Mouse (Mus musculus) CD8-positive naive resting alpha-beta T cell, adult 57 days (primary cell): ENCODE data around the gene Arl16. TPM values are rescaled to one million over a fixed set of nuclear protein-coding genes. Genes with fewer than 3 reads are reported as not detected.

Experiments
- total RNA-seq: library from RNA; stranded (reverse); gene quantifications from one replicate; pipeline ENCODE4 v1.2.4, GENCODE M21; 2023

The Arl16 gene
- total RNA-seq, result 10.8 TPM

DNA sequence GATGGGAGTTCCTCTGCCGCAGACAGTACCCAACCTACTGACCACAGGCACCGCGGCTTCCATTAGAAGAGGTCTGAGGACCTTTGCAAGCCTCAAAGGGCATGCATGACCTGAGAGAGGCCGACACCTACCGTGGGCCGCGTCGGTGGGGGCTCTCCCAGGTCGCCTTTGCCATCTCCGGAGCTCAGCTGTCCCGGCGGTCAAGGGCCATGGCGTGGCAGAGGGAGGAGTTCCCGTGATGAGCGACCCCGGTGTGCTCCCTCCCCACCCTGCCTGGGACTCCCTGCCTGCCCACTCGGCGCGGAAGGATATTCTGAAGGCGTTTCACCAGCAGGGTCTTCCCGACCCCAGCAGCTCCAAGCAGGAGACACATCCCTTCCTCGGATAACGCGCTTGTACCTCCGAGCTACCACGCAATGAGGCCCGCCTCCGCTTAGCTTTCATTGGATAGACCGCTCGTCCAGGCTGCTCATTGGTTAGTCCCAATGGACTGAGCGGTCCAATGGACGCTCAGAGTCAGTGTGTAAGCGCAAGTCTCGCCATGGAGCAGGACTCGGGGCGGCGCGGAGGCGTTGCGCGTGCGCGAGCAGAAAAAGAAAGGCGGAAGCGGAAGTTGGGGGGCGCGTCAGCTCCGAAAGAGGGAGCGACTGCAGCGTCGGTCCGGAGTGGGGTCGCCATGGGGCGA is at the start of gene Arl16:
Arl16 (minus strand) TSS at position 557 of the 685 bp plus-strand sequence.

GRCm38 (mm10) chr11:120491317-120492023 is 24.1 kb upstream of the Arl16 start, which contains the start of gene Slc25a10:
TSS of gene Slc25a10 (plus strand) at chr11:120491840.

DNA sequence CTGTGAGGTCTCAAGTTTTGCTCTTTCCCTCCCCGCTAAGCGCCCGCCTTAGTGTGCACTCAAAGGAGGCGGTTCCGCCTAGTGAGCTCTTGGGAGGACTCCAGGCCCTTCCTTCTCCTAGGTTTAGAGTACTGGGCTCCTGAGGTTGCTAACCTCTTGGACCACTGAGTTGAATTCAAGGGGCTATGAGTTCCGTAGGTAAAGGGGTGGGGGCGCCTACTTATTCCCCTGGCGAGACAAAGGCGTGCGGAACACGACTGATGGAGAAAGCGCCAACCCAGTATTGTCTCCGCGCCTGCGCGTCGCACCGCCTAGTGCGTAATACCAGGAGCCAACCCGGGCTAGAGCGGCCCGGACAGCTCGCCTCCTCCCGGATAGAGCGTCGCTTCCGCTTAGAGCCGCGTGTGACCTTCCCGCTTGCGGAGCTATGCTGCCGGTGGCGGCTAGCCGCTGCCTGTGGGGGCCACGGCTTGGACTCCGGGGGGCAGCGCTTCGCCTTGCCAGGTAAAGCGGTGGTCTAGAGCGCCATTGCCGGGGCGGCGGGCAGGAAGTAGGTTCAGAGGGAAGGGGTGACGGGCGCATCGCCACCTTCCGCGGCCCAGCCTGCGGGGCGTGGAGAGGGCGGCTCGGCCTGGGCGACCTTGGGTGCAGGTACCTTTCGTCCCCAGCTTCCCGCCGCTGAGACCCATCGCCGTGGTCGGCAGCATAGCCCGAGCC is 17.0 kb upstream of the Arl16 start, which contains the start of gene Mrpl12:
Mrpl12 (plus strand) TSS at position 349 of the 717 bp plus-strand sequence.

GRCm38 (mm10) chr11:120457772-120458751 is 9.3 kb downstream of the Arl16 start, which contains the start of the genes Oxld1 and Ccdc137:
TSS of gene Oxld1 (minus strand) at chr11:120458068.
TSS of gene Ccdc137 (plus strand) at chr11:120458115.

DNA sequence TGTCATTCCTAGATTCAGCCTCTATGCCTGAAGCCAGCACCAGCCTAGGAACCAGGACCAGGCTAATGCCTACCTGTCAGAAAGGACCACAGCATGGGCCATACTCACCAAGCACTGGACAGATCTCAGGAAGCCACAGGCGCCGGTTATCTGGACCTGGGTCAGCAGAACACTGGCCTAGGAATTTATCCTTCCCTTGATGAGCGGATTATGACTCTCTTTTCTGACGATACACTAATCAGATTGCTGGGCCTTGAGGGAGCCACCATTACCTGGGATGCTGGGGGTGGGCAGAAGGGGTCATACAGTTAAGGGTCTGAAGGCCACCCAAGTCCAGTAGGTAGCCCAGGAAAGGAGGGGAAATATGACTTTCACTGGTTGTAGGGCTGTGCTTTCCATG is 14.1 kb downstream of the Arl16 start, which contains the start of gene Pde6g:
Pde6g (minus strand) TSS at position 195 of the 400 bp plus-strand sequence.

DNA sequence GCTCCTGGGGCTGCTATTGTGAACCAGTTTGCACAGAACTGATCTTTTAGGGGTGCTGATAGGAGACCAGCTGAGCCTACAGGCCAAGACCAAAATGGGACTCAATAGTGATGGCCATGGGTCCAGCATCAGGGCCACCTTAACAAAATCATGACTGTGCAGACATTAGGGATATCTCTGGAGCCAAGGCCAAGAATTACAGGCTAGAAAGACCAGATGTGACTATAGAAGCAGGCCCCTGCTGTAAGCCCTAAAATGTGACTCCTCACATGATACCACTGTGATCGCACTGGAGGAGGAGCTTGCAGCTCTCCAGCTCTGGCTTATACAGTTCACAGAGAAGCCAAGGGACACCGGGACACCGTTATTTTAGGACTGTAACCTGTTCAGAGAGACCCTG is 25.1 kb downstream of the Arl16 start, which contains the start of gene Tspan10:
Tspan10 (plus strand) TSS at position 301 of the 400 bp plus-strand sequence.

DNA sequence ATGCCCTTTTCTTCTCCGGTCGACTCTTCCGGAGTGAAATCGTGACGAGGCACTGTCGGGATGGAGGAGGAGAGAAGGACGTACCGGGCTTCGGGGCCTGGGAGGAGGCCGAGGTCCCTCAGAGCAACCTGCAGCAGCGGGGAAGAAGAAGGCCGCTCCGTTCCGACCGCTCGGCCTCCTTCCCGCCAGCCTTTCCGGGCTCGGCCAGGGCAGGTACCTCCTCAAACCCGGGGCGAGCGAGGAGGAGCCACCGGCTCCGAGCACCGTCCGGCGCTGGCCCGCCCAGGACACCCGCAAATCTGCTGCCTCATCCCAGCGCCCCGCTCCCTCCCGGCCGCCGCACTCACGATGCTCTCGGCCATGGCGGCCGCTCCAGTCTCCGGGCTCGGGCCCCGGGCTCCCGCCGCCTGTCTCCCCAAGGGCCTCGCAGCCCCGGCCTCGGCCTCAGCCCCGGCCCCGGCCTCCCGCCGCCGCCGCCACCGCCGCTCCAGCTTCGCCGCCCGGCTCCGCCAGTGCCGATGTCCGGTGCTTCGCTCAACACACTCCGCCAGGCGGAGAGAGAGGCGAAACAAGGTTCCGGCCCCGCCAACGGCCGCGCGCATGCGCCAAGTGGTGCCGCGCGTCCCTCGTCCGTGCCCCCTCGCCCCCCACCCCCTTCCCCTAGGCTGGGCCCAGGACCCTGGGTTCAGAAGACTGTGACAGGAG is 30.1 kb downstream of the Arl16 start, which contains the start of gene Nploc4:
Nploc4 (minus strand) TSS at position 557 of the 705 bp plus-strand sequence.

Other genes starting within 250 kb of the Arl16 start
- 0.24 TPM for gene Bahcc1, start 234.7 kb downstream of the Arl16 start, total RNA-seq
- 1,479 TPM for gene Actg1, start 119.1 kb downstream of the Arl16 start, total RNA-seq
- gene Fscn2, start 106.1 kb downstream of the Arl16 start, total RNA-seq, result not detected
- 19.7 TPM for gene Faap100, start 88.8 kb downstream of the Arl16 start, total RNA-seq
- 45.7 TPM for gene Nploc4, start 29.9 kb downstream of the Arl16 start, total RNA-seq
- gene Tspan10, start 25.0 kb downstream of the Arl16 start, total RNA-seq, result 14.2 TPM
- gene Pde6g, start 14.1 kb downstream of the Arl16 start, total RNA-seq, result 0.77 TPM
- 2.9 TPM for gene Oxld1, start 9.5 kb downstream of the Arl16 start, total RNA-seq
- gene Ccdc137, start 9.5 kb downstream of the Arl16 start, total RNA-seq, result 28.4 TPM
- gene Mrpl12, start 17.0 kb upstream of the Arl16 start, total RNA-seq, result 36.0 TPM
- gene Slc25a10, start 24.2 kb upstream of the Arl16 start, total RNA-seq, result 11.0 TPM
- gene Gcgr, start 63.1 kb upstream of the Arl16 start, total RNA-seq, result not detected
- 41.2 TPM for gene Mcrip1, start 82.1 kb upstream of the Arl16 start, total RNA-seq
- gene Ppp1r27, start 83.5 kb upstream of the Arl16 start, total RNA-seq, result not detected
- 159 TPM for gene P4hb, start 105.6 kb upstream of the Arl16 start, total RNA-seq
- 371 TPM for gene Arhgdia, start 114.0 kb upstream of the Arl16 start, total RNA-seq
- 93.3 TPM for gene Alyref, start 130.8 kb upstream of the Arl16 start, total RNA-seq
- 84.8 TPM for gene Anapc11, start 130.8 kb upstream of the Arl16 start, total RNA-seq
- 3.2 TPM for gene Npb, start 140.9 kb upstream of the Arl16 start, total RNA-seq
- gene Pcyt2, start 150.3 kb upstream of the Arl16 start, total RNA-seq, result 121 TPM
- gene Sirt7, start 157.6 kb upstream of the Arl16 start, total RNA-seq, result 126 TPM
- gene Mafg, start 166.0 kb upstream of the Arl16 start, total RNA-seq, result 28.8 TPM
- gene Pycr1, start 176.2 kb upstream of the Arl16 start, total RNA-seq, result 1.9 TPM
- not detected for gene Myadml2, start 180.6 kb upstream of the Arl16 start, total RNA-seq
- gene Notum, start 193.6 kb upstream of the Arl16 start, total RNA-seq, result not detected
- 104 TPM for gene Aspscr1, start 205.4 kb upstream of the Arl16 start, total RNA-seq
- gene Cenpx, start 246.1 kb upstream of the Arl16 start, total RNA-seq, result 33.8 TPM
- 28.8 TPM for gene Lrrc45, start 246.3 kb upstream of the Arl16 start, total RNA-seq